Mouse (Mus musculus) megakaryocyte, adult 5-6 weeks (primary cell): ENCODE data around the gene Ckmt1. TPM values are rescaled to one million over a fixed set of nuclear protein-coding genes. Genes with fewer than 3 reads are reported as not detected.

Source experiments
- ATAC-seq: 2 replicates; pipeline ENCODE4 v1.8.0; 2016; ENCODE audit warnings: mild to moderate bottlenecking, inconsistent platforms; ENCODE audit not compliant: poor library complexity, severe bottlenecking
- total RNA-seq, 2 experiments: library from RNA; stranded (forward) in 1 of 2; stranded (reverse) in 1 of 2; fragments of 153-499, 151-499 nt in 1 of 2; fragments of 221-1000, 200-1000 nt in 1 of 2; gene quantifications; 2 replicates each; pipeline versions ENCODE4 v1.2.3 to v1.2.4; 2015 to 2017

Ckmt1 gene
- total RNA-seq, 2 experiments from 2014 or later: not detected

DNA sequence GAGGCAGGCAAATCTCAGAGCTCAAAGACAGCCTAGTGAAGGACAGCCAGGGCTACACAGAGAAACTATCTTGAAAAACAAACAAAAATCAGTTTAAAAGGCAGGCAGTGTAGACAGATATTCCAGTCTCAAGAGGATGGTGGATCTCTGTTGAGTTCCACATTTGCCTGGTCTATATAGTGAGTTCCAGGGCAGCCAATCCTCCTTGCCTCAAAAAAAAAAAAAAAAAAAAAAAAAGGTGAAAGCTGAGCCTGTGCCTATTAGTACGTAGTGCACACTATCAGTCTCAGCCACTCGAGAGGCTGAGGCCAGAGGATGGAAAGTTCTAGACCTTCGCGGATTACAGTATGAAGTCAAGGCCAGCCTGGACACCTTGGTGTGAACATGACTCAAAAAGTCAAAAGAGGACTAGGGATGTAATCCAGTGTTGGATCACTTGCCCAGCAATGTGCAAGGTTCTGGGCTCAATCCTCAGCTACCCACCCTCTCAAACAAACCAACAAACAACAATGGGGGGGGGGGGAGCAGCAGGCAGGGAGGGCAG, 55.4 kb downstream of the Ckmt1 start:
- no peak for ATAC-seq

Other genes with a start within 250 kb of the Ckmt1 start
- not detected in 2 replicates for gene Tgm7, start 247.9 kb upstream of the Ckmt1 start, total RNA-seq (2015)
- not detected in 2 replicates for gene Tgm7, start 247.9 kb upstream of the Ckmt1 start, total RNA-seq (2017)
- 9.1 and 13.4 TPM in 2 replicates for gene Adal, start 217.3 kb upstream of the Ckmt1 start, total RNA-seq (2015)
- 6.5 and 8.5 TPM in 2 replicates for gene Adal, start 217.3 kb upstream of the Ckmt1 start, total RNA-seq (2017)
- 5.9 and 6.5 TPM in 2 replicates for gene Lcmt2, start 217.1 kb upstream of the Ckmt1 start, total RNA-seq (2015)
- gene Lcmt2, start 217.1 kb upstream of the Ckmt1 start, total RNA-seq (2017): 4.2 and 6.5 TPM in 2 replicates
- 45.1 and 45.5 TPM in 2 replicates for gene Tubgcp4, start 187.1 kb upstream of the Ckmt1 start, total RNA-seq (2015)
- gene Tubgcp4, start 187.1 kb upstream of the Ckmt1 start, total RNA-seq (2017): 34.3 and 42.9 TPM in 2 replicates
- gene Zscan29, start 186.6 kb upstream of the Ckmt1 start, total RNA-seq (2015): 24.3 and 27.1 TPM in 2 replicates
- 27.0 and 37.4 TPM in 2 replicates for gene Zscan29, start 186.6 kb upstream of the Ckmt1 start, total RNA-seq (2017)
- gene Trp53bp1, start 86.3 kb upstream of the Ckmt1 start, total RNA-seq (2015): 8.3 and 10.3 TPM in 2 replicates
- 4.6 and 7.9 TPM in 2 replicates for gene Trp53bp1, start 86.3 kb upstream of the Ckmt1 start, total RNA-seq (2017)
- gene Map1a, start 68.1 kb upstream of the Ckmt1 start, total RNA-seq (2015): 0.96 TPM in 1 of 2 replicates, not detected in the other
- 0.04 and 0.08 TPM in 2 replicates for gene Map1a, start 68.1 kb upstream of the Ckmt1 start, total RNA-seq (2017)
- gene Ppip5k1, start 2.3 kb upstream of the Ckmt1 start, total RNA-seq (2015): 4.5 and 6.5 TPM in 2 replicates
- 8.8 and 12.5 TPM in 2 replicates for gene Ppip5k1, start 2.3 kb upstream of the Ckmt1 start, total RNA-seq (2017)
- gene Strc, start 29.5 kb downstream of the Ckmt1 start, total RNA-seq (2015): not detected in 2 replicates
- gene Strc, start 29.5 kb downstream of the Ckmt1 start, total RNA-seq (2017): not detected in 2 replicates
- 273 and 278 TPM in 2 replicates for gene Pdia3, start 56.1 kb downstream of the Ckmt1 start, total RNA-seq (2015)
- gene Pdia3, start 56.1 kb downstream of the Ckmt1 start, total RNA-seq (2017): 222 and 236 TPM in 2 replicates
- gene Catsper2, start 56.1 kb downstream of the Ckmt1 start, total RNA-seq (2015): 0.98 and 2.1 TPM in 2 replicates
- 0.89 and 1.4 TPM in 2 replicates for gene Catsper2, start 56.1 kb downstream of the Ckmt1 start, total RNA-seq (2017)
- not detected in 2 replicates for gene Ell3, start 86.6 kb downstream of the Ckmt1 start, total RNA-seq (2015)
- not detected in 2 replicates for gene Ell3, start 86.6 kb downstream of the Ckmt1 start, total RNA-seq (2017)
- 390 and 393 TPM in 2 replicates for gene Serf2, start 91.5 kb downstream of the Ckmt1 start, total RNA-seq (2015)
- gene Serf2, start 91.5 kb downstream of the Ckmt1 start, total RNA-seq (2017): 216 and 267 TPM in 2 replicates
- 68.9 and 78.0 TPM in 2 replicates for gene Hypk, start 95.6 kb downstream of the Ckmt1 start, total RNA-seq (2015)
- gene Hypk, start 95.6 kb downstream of the Ckmt1 start, total RNA-seq (2017): 58.5 and 73.2 TPM in 2 replicates
- gene Serinc4, start 99.1 kb downstream of the Ckmt1 start, total RNA-seq (2015): not detected in 2 replicates
- gene Serinc4, start 99.1 kb downstream of the Ckmt1 start, total RNA-seq (2017): 0.22 TPM in 1 of 2 replicates, not detected in the other
- 39.0 and 40.4 TPM in 2 replicates for gene Mfap1b, start 116.4 kb downstream of the Ckmt1 start, total RNA-seq (2015)
- gene Mfap1b, start 116.4 kb downstream of the Ckmt1 start, total RNA-seq (2017): 42.2 and 48.4 TPM in 2 replicates
- gene Mfap1a, start 149.0 kb downstream of the Ckmt1 start, total RNA-seq (2015): 22.1 and 24.2 TPM in 2 replicates
- gene Mfap1a, start 149.0 kb downstream of the Ckmt1 start, total RNA-seq (2017): 42.7 and 47.2 TPM in 2 replicates
- gene Wdr76, start 149.0 kb downstream of the Ckmt1 start, total RNA-seq (2015): 25.7 and 34.4 TPM in 2 replicates
- gene Wdr76, start 149.0 kb downstream of the Ckmt1 start, total RNA-seq (2017): 34.5 and 35.6 TPM in 2 replicates